Mouse (Mus musculus): ENCODE results near the gene Nphp1.

Gene Nphp1

DNA sequence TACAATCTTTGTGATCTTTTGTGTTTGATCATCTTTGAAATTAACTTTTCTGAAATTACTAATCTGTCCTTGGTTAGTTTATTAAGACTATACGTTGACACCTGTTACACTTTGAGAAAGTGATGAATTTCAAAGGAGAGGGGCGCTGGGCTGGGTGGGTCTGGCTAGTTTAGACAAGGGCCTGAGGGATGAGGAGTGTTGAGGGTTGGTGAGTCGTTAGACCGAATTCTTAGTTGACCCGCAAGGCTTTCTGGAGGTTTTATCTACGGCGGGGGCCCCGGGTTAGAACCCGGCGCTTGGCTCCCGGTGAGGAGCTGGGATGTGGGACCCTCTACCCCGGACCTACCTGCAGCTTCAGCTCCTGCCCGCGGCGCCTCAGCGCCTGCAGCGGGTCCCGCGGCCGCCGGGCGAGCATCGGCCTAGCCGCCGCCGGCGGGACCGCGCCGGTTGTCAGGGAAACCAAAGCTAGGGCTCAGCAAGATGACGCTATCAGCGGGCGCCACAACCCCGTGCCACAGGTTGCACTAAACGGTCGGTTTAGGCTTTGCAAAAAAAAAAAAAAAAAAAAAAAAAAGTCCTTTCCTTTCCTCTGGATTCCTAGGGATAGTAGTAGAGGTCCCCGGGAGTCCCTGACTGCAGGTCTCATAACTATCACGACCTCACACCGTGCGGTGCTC is at the start of gene Nphp1:
Nphp1 (minus strand) TSS at position 458 of the 677 bp plus-strand sequence.
- H3K27me3 ChIP-seq (ENCODE audit: control insufficient read depth, insufficient read depth, low read length, poor library complexity, severe bottlenecking) = no peaks in the 10 kb centered on the region

DNA sequence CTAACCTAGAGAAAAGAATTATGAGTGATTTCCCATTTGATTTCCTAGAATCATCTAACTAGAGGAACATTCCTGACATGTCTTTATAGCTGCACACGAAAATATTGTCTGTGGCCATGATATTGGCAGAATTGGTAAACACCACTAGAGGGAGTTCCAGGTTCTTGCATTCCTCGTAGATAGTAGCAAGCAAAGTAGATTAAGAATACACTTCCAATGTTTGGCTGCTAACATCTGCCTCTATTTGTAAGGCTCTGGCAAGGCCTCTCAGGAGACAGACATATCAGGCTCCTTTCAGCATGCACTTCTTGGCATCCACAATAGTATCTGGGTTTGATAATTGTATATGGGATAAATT is 44.1 kb upstream of the Nphp1 start:
- H3K36me3 ChIP-seq (ENCODE audit: control insufficient read depth, insufficient read depth, low read length, poor library complexity, severe bottlenecking) = no peaks in the 10 kb centered on the region
- no peaks in the 10 kb centered on the region for H3K27me3 ChIP-seq (ENCODE audit: control insufficient read depth, insufficient read depth, low read length, poor library complexity, severe bottlenecking)
- peak; percentile 70 for DNase-seq (ENCODE audit: low read depth, low spot score)

More for the DNA sequence above, at the start of gene Nphp1:
- peak; percentile 82 for DNase-seq (ENCODE audit: low read depth, low spot score)
- no peaks in the 10 kb centered on the region for H3K36me3 ChIP-seq (ENCODE audit: control insufficient read depth, insufficient read depth, low read length, poor library complexity, severe bottlenecking)

DNA sequence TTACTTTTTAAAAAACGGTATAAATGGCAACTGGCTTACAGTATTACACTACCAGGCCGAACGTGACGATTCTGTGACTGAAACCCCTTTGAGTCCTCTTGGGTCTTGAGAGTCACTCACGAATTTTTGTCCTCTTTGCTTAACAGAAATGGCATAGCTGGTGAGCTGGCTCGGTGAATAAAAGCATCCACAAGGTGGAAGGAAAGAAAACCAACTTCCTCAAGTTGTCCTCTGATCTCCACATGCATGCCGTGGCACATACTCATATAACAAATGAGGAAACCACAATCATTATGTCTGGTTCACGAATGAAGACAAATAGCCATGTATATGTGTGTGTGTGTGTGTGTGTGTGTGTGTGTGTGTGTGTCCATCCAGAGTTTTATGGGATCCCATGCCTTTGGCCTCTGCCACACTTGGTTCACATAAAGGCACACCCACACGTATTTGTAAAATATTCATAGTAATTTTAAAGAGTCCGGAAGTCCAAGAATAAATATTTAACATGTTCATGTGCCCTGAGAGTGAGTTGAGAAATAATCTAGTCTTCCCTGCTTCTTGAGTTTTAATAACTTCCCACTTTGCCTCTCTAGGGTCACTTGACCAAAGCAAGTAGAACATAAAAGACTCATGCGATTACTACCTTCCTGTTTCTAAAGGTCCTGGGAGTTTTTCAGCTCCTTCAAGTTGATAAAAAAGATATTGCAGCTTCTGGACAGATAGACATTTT is 43.6 kb upstream of the Nphp1 start:
- H3K36me3 ChIP-seq (ENCODE audit: control insufficient read depth, insufficient read depth, low read length, poor library complexity, severe bottlenecking) = no peaks in the 10 kb centered on the region
- DNase-seq (ENCODE audit: low read depth, low spot score) = no peak
- H3K27me3 ChIP-seq (ENCODE audit: control insufficient read depth, insufficient read depth, low read length, poor library complexity, severe bottlenecking) = no peaks in the 10 kb centered on the region

DNA sequence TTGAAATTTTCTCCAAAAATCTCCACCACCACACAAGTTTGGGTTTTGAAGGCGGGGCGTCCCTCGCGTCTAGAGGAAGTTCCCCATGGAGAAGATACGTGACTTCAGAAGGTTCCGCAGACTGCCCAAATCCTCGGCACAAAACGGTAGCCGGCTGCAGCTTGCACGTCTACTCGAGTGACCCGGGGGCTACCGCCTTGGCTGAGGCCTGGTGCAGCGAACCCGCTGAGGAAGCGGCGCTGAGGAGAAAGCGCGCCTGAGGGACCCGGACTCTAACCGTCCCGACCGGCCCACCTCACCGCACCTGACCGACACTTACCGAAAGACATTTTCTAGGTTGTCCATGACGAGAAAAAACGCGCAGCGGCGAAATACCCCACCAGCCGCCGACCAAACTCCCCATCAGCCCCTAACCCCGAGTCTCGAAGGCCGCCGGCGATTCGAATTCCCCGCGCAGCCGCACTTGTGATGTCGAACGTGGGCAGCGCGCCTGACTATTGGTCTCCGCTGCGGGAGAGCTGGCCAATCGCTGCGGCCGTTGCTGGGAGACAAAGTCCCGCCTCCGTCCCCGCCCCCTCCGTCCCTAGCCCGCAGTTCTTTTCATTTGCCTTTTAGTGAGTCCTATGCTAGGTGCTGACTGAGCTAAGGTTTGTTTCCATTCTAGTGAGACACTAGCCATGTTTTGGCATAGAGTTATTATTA is 42.9 kb upstream of the Nphp1 start, which contains the start of gene Bub1:
Bub1 (minus strand) TSS at position 465 of the 702 bp plus-strand sequence.
- DNase-seq (ENCODE audit: low read depth, low spot score) = peak; percentile 96
- Histone ChIP-seq H3K27me3 (ENCODE audit: control insufficient read depth, insufficient read depth, low read length, poor library complexity, severe bottlenecking) (no peaks in the 10 kb centered on the region), H3K36me3 (ENCODE audit: control insufficient read depth, insufficient read depth, low read length, poor library complexity, severe bottlenecking) (no peaks in the 10 kb centered on the region)

DNA sequence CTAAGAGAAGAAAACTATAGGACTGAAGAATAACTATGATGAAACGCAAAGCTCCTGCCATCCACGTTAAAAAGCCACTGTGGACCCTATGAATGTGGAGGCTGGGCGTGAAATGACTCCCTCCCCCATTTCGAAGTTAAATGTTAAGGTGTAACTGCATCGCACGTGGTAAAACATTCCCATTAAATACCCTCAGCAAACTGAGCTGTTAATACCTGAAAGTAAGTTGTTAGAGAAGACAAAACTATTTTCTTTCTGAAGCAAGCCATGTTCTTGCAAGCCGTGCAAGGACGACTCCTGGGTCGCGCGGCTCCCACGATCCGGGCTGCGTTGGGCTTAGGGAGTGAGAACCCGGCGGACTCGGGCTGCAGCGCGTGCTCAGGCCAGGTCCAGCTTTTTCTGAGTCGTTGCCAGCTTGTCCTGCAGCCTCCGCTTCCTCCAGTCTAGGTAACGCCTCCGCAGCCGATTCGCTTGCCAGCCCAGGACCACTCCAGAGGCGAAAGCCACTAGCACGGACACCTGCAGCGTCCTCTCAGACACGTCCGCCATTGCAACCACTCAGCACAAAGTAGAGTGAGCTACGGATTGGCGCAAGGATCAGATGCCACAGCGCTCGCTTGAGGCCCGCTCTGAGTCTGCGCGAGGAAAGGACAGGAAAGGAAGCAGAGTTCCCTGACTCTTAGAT is 3.4 kb upstream of the Nphp1 start, which contains the start of gene Mtln:
Mtln (minus strand) TSS at position 570 of the 685 bp plus-strand sequence.
- no peaks in the 10 kb centered on the region for H3K36me3 ChIP-seq (ENCODE audit: control insufficient read depth, insufficient read depth, low read length, poor library complexity, severe bottlenecking)
- peak; percentile 68 for DNase-seq (ENCODE audit: low read depth, low spot score)
- H3K27me3 ChIP-seq (ENCODE audit: control insufficient read depth, insufficient read depth, low read length, poor library complexity, severe bottlenecking) = no peaks in the 10 kb centered on the region

DNA sequence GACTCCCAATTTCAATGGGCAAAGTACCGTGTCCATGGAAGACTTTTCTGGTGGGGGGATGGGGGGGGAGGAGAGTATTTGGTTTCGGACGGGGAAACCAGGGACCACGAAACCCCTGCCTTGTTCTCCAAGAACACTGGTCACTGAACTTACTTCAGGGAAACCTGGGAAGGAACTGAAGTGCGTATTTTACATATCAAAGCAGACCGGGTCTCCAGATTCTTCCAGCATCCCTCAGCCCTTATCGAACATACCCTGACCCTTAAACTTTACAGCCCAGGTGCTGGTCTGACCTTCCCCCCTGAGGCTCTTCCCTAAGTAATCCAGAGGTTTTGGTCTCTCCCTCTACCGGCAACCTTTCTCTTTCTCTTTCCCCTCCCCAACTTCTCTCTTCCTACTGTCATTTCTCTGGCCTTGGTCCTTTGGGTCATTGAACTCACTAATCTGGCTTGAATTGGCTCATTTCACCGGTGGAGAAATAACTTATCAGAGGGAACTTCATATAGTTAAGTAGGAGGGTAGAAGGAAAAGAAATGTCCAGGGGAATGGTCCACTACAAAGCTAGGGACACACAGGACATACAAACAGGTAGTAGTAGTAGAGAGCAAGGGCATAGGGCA is 1.1 kb upstream of the Nphp1 start:
- no peak for DNase-seq (ENCODE audit: low read depth, low spot score)
- Histone ChIP-seq H3K36me3 (ENCODE audit: control insufficient read depth, insufficient read depth, low read length, poor library complexity, severe bottlenecking) (no peaks in the 10 kb centered on the region), H3K27me3 (ENCODE audit: control insufficient read depth, insufficient read depth, low read length, poor library complexity, severe bottlenecking) (no peaks in the 10 kb centered on the region)

DNA sequence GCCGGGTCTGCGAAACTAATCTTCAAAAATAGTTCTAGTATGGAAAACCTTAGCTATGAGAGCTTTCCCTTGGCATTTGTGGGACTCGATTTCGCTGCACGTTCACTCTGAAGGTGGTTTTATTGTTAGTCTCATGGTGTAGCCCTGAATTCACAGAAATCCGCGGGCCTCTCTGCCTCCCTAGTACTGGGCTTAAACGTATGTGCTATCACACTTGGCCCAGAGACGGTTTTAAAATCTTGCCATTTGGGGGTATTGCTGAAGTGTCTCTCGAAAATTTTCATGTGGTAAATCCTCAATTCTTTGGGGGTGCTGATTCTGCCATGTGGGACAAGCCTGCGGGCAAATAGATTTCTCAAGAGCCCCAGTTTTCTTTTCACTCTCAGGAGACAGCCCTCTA is 441 bp upstream of the Nphp1 start:
- no peaks in the 10 kb centered on the region for H3K36me3 ChIP-seq (ENCODE audit: control insufficient read depth, insufficient read depth, low read length, poor library complexity, severe bottlenecking)
- H3K27me3 ChIP-seq (ENCODE audit: control insufficient read depth, insufficient read depth, low read length, poor library complexity, severe bottlenecking) = no peaks in the 10 kb centered on the region
- DNase-seq (ENCODE audit: low read depth, low spot score) = peak; percentile 4

DNA sequence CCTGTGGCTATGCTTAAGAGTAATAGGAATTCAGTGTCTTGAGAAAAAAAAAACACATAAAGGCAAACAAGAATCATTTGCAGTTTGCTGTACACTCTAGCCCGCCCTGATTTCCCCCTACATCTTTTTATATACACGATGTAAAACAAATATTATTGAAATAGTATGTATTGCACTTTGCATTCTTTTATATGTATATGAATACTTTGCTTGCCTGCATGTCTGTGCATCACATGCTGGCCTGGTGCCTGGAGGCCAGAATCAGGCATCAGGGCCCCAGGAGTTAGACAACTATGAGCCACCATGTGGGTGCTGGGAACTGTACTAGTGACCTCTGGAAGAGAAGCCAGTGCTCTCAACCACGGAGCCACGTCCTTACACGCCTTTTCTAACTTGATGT is 1.5 kb downstream of the Nphp1 start:
- H3K27me3 ChIP-seq (ENCODE audit: control insufficient read depth, insufficient read depth, low read length, poor library complexity, severe bottlenecking) = no peaks in the 10 kb centered on the region
- no peaks in the 10 kb centered on the region for H3K36me3 ChIP-seq (ENCODE audit: control insufficient read depth, insufficient read depth, low read length, poor library complexity, severe bottlenecking)
- DNase-seq (ENCODE audit: low read depth, low spot score) = no peak

DNA sequence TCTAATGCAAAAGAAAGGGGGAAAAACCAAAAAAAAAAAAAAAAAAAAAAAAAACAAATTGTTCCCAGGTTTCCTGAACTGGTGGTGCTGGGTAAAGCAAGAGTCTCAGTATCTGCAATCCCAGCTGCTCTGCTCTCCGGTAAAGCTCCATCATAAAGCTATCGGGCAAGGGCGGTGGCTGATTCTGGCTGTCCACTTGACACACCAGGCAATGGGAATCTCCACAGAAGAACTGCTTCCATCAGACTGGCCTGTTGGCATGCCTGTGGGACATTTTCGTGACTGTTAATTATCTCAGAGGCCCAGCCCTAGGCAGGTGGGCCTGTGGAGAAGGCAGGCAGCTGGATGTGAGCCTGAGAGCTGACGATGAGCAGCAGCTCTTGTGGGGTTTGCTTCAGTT is 10.2 kb downstream of the Nphp1 start:
- Histone ChIP-seq H3K36me3 (ENCODE audit: control insufficient read depth, insufficient read depth, low read length, poor library complexity, severe bottlenecking) (no peaks in the 10 kb centered on the region), H3K27me3 (ENCODE audit: control insufficient read depth, insufficient read depth, low read length, poor library complexity, severe bottlenecking) (no peaks in the 10 kb centered on the region)
- DNase-seq (ENCODE audit: low read depth, low spot score) = no peak

DNA sequence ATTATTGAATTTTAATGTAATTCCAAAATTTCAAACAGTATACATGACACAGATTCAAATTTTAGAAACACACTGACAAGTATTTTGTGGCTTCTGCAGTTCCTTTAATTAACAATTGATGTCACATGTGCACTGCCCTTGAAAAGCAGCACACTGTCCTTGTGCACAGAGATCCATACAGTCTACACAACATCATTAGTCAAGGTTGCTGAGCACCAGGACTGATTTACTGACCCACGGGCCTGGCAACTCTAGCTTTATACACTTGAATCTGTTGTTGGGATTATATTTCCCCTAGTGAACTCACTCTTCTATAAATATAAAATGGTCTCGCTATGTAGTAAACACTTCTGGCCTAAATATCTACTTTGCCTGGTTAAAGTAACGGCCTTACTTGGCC is 13.7 kb downstream of the Nphp1 start:
- no peak for DNase-seq (ENCODE audit: low read depth, low spot score)
- H3K36me3 ChIP-seq (ENCODE audit: control insufficient read depth, insufficient read depth, low read length, poor library complexity, severe bottlenecking) = no peaks in the 10 kb centered on the region
- H3K27me3 ChIP-seq (ENCODE audit: control insufficient read depth, insufficient read depth, low read length, poor library complexity, severe bottlenecking) = no peaks in the 10 kb centered on the region

DNA sequence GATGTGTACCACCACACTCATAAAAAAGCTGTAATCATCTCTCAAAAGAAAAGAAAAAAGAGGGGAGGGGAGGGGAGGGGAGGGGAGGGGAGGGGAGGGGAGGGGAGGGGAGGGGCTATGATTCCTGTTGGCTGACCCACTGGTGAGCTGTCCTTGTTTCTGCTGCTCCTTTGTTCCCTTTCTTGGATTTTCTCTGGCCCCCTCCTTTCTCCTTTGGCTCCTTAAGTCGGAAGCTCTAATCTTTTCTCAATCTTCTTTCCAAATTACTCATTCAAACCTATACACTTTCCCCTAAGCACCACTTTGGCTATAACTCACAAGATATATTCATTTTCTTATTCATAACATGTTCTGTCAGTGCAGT is 14.1 kb downstream of the Nphp1 start:
- Histone ChIP-seq H3K36me3 (ENCODE audit: control insufficient read depth, insufficient read depth, low read length, poor library complexity, severe bottlenecking) (no peaks in the 10 kb centered on the region), H3K27me3 (ENCODE audit: control insufficient read depth, insufficient read depth, low read length, poor library complexity, severe bottlenecking) (no peaks in the 10 kb centered on the region)
- no peak for DNase-seq (ENCODE audit: low read depth, low spot score)

DNA sequence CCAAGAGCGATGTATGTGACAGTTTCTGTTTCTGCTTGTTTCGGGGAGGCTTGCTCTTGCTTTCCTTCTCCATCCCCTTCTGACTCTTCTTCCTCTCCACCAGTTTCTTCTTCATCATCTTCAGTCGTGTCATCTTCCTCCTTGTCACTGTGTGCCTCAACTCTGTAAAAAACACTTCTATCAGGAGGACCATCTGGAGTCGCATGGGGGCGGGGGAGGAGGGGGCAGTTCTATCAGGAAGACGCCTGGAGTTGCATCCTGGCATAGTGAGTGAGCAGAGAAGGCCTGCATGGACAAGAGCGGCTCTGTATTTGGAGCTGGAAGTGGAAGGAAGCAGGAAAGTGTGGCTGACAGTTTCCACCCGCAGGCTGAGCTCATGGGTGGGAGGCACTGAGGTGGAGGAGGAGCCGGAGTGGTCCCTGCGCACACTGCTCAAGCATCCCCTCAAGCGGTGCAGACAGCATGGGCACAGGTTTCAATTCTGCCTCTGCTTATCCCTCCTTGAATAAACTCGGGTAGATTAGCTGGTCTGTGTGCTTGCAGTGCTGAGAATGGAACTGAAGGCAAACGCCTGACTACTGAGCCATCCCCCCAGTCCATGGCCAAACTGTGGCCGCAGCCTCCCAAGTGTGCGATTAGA is 14.6 kb downstream of the Nphp1 start:
- DNase-seq (ENCODE audit: low read depth, low spot score) = no peak
- Histone ChIP-seq H3K27me3 (ENCODE audit: control insufficient read depth, insufficient read depth, low read length, poor library complexity, severe bottlenecking) (no peaks in the 10 kb centered on the region), H3K36me3 (ENCODE audit: control insufficient read depth, insufficient read depth, low read length, poor library complexity, severe bottlenecking) (no peaks in the 10 kb centered on the region)

DNA sequence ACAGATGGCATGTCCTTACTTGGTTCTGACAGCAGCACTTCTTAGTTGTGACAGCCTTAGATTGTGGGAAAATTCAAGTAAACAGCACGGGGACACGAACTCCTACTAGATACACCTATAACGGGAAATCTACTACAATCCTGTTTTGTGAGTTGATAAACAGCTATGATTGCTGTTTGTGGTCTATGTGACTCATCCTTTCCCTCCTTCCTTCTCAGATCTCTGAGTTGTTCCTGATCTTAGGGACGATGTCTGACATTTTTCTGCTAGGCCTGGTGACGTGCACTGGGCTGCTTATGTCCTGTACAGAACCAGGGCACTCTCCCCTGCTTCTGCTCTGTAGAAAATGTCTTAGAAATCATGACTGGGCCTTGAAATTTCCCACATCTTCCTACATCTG is 27.1 kb downstream of the Nphp1 start:
- no peak for DNase-seq (ENCODE audit: low read depth, low spot score)
- Histone ChIP-seq H3K36me3 (ENCODE audit: control insufficient read depth, insufficient read depth, low read length, poor library complexity, severe bottlenecking) (no peaks in the 10 kb centered on the region), H3K27me3 (ENCODE audit: control insufficient read depth, insufficient read depth, low read length, poor library complexity, severe bottlenecking) (no peaks in the 10 kb centered on the region)

DNA sequence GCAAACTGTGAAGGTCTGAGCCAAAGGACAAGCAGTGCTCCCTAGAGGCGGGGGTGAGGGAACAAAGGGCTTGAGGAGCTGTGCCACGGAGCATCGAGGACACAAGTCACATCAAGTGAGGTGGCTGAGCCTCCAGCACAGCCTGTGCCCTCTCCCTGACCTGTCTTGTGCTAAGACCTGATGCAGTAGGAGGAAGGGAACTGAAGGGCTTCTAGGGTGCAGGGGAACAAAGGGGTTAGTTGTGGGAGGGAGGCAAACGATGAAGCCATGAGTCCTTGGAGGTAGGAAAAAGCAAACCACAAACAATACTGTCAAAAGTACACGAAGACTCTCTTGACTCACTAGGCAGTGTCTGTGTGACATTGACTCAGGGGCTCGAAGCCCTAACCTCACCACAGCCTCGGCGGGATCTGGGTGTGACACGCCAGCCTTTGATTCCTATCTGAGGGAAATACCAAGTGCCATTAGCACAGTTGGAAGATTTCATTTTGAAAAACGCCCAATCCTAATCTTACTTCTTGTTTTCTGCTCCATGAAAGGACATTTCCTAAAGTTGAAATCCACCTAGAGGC is 28.2 kb downstream of the Nphp1 start:
- no peak for DNase-seq (ENCODE audit: low read depth, low spot score)
- Histone ChIP-seq H3K27me3 (ENCODE audit: control insufficient read depth, insufficient read depth, low read length, poor library complexity, severe bottlenecking) (no peaks in the 10 kb centered on the region), H3K36me3 (ENCODE audit: control insufficient read depth, insufficient read depth, low read length, poor library complexity, severe bottlenecking) (no peaks in the 10 kb centered on the region)
